Mouse (Mus musculus) left cerebral cortex, adult 11 months (tissue): Measurements from ENCODE around the gene Litaf.
A peak's percentile ranks its signal among the peaks of the same experiment; 100 is the strongest.

Experiments
- DNase-seq: peaks from one replicate; pipeline ENCODE4 v3.0.0; 2022; ENCODE audit warnings: low spot score

Litaf gene

DNA sequence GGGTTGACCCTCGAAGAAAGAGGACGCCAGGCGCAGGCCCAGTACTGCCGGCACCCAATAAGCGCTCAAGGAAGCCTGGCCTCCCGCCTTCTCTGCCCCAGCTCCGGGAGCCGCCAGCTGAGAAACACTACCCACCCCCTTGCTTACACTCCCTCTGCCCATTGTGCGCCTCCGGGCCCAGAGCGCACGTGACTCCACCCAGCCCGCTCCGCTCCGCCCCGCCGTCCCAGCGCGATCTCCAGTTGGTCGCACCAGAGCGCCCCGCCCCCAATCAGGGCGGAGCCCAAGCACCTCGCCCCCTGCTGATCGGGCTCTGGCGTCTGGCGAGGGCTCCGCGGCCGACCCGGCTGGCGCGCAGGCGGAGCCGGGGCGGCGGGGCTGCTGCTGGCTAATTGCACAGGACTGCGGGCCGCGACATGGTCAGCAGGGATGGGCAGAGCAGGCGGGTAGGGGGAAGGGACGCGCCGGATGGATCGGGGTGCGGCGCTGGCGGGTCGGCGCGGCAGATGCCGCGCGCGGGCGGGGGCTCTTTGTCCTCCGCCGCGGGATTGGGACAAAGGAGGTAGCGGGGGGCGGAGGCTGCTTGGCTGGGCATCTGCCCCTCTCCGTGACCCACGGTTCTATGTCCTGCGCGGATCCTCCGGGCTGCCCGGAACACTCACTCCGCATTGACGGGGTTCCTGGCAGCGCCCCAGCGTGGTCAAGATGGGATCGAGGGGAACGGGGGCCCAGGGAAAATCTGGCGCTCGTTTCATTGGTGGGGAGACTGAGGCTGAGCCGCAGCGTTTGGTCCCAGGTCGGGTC is at the start of gene Litaf:
Gene Litaf (minus strand): TSS at position 129 of the 804 bp plus-strand sequence.
- DNase-seq = peak; percentile 95

DNA sequence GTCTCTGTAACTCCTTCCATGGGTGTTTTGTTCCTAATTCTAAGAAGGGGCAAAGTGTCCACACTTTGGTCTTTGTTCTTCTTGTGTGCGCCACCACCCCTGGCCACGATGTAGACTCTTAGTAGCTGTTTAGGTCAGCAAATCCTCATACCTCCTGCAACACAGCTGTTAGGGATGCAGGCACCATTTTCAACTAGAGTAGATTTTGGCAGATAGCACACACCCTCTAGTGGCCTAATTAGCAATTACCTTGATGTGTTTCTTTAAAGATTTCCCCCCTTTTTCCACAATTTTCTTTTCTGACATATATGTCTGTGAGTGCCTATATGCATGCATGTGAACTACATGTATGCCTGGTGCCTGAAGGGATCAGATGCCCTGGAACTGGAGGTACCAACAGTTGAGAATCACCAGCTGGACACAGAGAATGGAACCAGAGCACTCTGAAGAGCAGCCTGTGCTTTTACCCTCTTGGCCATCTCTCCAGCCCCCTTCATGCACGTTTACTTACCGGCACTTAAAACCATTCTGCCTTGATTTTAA is 43.3 kb upstream of the Litaf start:
- DNase-seq = peak; percentile 44

DNA sequence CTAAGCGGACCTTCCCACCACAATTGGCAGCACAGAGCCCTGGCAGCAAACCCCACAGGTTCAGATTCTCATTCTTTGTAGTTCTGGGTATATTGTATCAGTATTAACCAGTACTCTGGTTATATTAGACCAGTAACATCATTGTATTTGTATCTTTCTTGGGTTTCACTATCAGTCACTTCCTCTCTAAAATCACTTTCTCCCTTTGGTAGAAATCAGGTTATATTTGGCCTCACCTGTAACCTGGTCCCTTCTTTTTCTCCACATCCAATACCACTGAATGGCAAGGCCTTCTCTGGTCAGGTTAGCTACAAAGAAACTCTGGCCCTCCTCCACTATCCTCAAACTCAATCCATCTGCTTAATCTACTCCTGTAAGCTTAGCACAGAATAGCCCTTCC is 38.9 kb upstream of the Litaf start:
- DNase-seq = no peak

DNA sequence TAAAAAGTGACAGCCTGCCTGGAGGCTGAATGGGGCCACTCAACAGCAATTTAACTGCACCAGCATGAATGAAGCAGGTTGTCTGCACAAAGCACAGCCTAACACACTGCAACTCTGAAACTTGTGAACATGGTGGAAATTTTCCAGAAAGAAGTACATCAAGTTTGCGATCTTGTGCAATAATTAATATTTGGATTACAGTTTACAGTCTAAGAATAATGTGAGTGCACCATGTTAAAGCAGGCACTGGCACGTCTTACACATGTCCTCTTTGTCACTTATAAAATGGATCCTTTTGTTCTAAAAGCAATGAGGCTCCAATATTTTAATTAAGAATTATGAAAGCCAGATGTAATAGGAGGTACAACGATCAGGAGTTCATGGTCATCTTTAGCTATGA is 31.3 kb upstream of the Litaf start:
- no peak for DNase-seq

DNA sequence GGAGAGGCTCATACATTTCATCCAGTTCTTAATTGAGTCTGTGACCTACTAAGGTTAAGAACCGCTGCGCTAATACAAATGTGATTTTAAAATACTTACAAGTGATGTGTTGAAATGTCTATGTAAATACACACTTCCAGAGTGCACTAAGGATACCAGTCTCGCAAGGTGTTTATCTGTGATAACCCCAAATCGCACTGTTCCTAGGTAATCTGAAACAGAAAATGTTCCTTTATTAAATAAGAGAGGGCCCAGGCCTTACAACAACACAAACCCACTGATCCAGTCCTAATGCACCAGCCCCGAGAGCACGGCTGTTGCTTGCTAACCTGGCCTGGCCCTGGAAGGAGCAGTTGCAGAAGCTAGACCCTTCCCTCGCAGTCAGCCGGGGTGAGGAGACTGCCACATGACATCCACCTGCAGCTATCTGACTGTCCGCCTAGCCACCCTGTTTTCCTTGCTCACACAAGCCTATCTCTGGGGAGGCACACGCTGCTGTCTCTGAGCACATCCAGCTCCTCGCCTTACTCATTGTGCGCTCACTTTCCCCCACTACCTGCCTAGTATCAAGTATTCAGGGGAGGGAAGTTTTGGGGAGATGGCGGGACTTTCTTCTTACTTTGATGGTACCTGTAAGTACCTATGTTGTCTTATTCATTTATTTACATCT is 27.9 kb upstream of the Litaf start:
- DNase-seq = no peak

DNA sequence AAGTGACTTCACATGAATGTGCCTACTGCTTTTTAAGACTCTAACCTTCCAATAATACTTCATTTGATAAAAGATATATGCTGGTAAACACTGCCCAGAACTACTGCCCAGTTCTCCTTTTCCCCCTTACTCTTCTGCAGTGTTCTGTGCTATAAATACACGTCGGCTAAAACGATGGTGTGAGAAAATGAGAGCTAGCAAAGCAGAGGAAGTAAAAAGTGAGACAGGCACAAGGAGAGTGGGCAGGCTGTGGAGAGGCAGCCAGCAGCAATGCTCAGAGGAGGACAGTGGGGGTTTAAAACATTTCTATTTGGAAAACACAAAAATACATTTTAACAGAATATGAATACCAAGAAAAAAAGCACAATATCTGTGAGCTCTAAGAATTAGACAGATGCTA is 26.6 kb upstream of the Litaf start:
- peak; percentile 58 for DNase-seq

- no peak for DNase-seq
Observed at GRCm38 (mm10) chr16:11092061-11092460, 26.1 kb upstream of the Litaf start.

DNA sequence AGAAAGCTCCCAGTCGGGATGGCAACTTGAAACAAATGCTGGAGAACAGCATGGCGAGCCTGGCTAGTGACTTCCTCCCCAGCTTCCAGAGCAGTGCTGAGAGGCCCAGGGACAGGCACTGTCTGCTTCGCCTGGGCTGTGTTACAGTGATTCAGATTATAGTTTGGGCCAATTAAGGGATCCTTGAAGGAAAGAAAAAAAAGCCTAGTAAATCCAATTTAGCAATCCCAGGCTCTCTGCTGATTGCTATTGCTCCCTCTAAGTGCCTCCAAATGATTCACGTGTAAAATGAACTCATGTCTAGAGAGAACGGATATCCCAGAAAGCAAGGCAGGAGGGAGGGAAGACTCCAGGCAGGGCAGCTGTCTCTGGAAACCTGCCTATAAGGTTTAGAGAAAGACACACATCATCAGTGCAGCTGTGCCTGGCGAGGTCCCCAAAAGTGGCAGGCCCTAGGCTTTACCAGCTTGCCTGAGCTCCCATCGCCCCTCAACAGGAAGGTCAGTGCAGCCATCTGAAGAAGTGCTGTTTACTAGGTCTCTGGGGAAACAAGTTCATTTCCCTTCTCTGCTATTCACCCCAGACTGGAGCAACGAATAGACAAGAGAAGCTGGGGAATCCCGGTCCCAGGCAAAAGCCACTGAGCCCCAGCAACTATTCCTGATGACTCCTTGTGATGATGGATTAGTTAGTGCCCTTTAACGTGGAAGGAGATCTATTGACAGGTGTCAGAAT is 25.0 kb upstream of the Litaf start:
- DNase-seq = no peak

DNA sequence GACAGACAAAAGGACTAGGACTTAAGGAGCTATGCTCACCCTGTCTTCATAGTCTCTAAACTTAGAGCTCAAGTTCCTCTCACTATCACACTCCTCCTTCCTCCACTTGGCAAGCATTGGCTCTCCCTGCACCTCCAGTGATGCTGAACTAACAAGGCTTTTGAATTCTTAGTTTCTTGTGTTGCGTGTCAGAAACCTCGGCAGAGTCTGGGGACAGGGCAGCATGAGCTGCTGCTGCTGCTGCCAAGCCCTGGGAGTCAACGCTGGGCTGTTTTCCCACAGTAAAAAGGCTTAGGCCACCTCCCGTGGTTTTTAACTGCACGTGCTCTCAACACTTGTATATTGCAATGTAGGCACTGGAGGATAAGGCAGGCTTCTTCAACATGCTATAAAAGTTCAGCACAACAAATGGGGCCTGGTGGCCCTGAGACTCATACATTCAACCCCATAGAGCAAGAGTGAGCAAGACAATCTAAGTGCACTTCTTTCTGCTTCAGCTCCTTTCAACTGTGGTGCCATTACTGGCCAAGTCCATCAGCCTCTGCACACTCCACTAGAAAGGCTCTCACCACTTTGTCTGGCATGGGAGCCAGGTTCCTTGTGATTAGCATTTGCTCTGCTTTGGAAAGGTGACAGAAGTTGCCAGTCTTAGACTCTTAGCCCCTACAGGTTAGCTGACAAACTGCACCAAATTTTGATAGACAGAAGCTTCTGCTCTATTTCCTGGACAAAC is 21.1 kb upstream of the Litaf start:
- no peak for DNase-seq

GRCm38 (mm10) chr16:11086299-11086698 is 20.3 kb upstream of the Litaf start:
- no peak for DNase-seq

- no peak for DNase-seq
Observed at GRCm38 (mm10) chr16:11084181-11084580, 18.2 kb upstream of the Litaf start.

GRCm38 (mm10) chr16:11078216-11078869 is 12.4 kb upstream of the Litaf start:
- no peak for DNase-seq

- no peak for DNase-seq
Observed at GRCm38 (mm10) chr16:11077601-11078201, 11.7 kb upstream of the Litaf start.

DNA sequence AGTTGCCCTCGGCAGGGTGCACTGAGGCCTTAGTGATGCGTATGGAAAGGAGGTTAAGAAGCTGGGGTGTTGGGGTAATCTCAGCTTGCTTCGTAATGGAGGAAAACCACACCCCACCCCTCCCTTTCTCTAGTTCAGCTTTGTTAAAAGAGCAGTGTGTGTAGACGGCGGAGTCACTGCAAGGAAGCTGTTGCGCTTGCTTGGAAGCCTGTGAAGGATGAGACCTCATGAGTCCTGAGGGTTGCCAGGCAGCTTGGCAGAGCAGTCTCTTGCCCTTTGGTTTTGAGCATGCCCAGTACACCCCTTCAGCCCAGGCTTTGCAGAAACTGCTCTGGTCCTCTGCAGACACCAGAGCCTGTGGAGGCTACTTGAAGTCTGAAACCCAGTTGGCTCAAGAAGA is 7.1 kb upstream of the Litaf start:
- no peak for DNase-seq

DNA sequence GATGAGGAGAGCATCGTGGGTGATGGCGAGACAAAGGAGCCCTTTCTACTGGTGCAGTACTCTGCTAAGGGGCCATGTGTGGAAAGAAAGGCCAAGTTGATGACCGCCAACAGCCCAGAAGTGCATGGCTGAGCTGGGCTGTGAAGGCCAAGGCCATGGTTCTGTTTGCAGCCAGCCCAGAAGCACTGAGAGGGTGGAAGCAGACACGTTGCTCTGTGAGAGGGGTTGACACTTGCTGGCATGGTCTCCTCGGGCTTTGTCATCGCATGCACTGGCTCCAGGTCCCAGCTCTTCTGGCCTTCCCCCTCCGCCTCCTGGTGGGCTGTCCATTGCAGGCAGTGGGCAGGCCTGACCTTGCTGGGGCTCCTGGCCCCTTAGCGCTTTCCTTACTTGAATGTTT is 6.5 kb upstream of the Litaf start:
- DNase-seq = no peak

- no peak for DNase-seq
Observed at GRCm38 (mm10) chr16:11071887-11072286, 5.9 kb upstream of the Litaf start.

DNA sequence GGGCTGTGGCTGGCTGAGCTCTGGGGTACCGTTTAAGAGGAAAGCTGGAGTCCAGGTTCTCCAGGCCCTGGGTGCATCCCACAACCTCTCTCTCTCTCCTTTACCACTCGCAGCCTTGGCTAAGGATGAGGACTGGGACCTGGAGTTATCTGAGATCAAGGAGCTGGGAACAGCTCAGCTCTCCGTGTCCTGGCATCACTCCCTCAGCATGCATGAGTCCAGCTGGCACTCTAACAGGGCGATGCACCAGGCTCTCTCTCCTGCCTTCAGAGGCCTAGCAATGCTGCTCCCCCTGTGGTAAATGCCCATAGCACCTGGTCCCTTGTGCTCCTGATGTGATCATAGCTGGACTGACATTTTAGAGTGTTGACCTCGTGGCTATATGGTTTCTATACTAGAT is 5.2 kb upstream of the Litaf start:
- DNase-seq = no peak

DNA sequence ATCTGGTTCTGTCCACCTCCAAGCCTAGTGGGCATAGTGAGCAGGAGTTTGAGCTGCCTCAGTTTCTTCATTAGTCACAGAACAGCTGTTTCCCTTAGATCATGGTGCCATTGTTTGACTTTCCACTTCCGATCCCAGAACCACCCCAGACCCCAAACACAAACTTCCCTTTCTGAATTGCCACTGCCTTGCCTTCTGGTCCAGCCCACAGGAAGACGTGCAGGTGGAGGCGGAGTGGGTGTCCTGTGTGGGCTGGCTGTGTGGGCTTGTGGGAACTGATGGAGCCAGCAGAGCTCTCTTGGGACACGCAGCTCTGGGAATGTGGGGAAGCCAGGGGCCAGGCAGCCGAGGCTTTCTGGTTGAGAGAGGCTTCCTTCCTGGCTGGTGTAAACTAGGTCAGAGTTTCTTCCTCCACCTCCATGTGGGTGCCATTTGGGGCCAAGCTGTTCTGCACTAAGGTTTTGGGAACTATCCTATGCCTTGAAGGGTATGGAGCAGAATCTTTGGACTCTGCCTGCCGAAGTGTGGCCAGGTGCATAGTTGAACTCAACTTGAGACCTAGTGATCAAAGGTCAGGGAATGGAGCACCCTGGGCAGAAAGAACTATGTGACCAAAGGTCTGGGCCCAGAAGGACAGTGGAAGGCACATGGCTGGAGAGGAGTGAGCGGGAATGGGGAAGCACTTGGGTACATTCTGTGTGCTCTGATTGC is 3.9 kb upstream of the Litaf start:
- DNase-seq = no peak

GRCm38 (mm10) chr16:11069271-11069670 is 3.3 kb upstream of the Litaf start:
- DNase-seq = no peak

DNA sequence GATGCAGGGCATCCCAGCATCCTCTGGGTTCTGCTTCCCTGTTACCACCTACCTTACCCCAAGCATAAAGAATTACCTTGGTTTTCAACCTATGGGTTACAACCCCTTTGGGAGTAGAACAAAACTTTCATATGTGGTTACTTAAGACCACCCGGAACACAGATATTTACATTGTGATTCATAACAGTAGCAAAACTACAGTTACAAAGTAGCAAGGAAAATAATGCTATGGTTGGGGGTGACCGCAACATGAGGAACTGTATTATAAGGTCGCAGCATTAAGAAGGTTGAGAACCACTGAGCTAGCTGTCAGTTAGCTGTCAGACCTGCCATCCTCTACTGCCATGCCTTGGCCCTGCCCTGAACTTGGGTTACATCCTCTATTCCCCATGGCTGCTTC is 2.7 kb upstream of the Litaf start:
- no peak for DNase-seq

- DNase-seq = no peak
Observed at GRCm38 (mm10) chr16:11066833-11067191, 855 bp upstream of the Litaf start.
